Mouse (Mus musculus) brain, embryonic 14.5 days (tissue): Measurements from ENCODE around the gene Rbms1.

Experiments used
- CTCF ChIP-seq: fragments of 200-500 bp; IDR thresholded peaks from 2 replicates; pipeline ENCODE4 v1.5.1; 2012; ENCODE audit warnings: inconsistent platforms, mild to moderate bottlenecking, moderate library complexity, borderline replicate concordance; ENCODE audit not compliant: insufficient read depth, insufficient read length; ENCODE audit errors: extremely low read depth
- POLR2A ChIP-seq: fragments of 200-500 bp; IDR thresholded peaks from 2 replicates; pipeline ENCODE4 v1.6.1; 2012; ENCODE audit warnings: mild to moderate bottlenecking, inconsistent platforms, borderline replicate concordance; ENCODE audit not compliant: poor library complexity, insufficient read depth, insufficient read length, severe bottlenecking; ENCODE audit errors: extremely low read depth

- no peak for TF ChIP-seq CTCF
- TF ChIP-seq POLR2A, result no peak
Observed at GRCm38 (mm10) chr2:60801571-60802155, 161.3 kb downstream of the Rbms1 start.
